Mouse (Mus musculus) bone marrow macrophage, adult 2 months (primary cell): ENCODE data around the gene Mfsd5.

ENCODE experiments used
- CTCF ChIP-seq: IDR thresholded peaks from 2 replicates; pipeline ENCODE4 v1.5.1; 2012; ENCODE audit warnings: low read depth, mild to moderate bottlenecking, low read length, moderate library complexity
- POLR2A ChIP-seq: IDR thresholded peaks from 2 replicates; pipeline ENCODE4 v1.6.1; 2012; ENCODE audit warnings: mild to moderate bottlenecking, low read depth, low read length, borderline replicate concordance

DNA sequence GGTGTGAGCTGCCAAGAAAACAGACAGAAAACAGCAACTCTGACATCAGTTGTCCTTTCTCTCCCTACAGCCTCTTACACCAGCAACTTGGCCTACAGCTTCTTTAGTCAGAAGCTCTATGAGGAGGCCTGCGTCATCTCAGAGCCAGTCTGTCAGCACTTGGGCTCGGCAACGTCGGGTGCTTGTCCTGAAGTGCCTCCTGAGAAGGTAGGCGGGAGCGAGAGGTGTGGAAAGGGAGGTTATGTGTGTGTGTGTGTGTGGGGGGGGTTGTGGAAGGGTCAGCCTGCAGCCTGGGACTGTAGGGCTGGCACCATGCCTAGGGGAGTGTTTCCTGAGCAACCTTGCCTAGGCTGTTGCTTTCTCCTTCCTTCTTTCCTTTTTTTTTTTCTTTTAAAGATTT, 23.3 kb downstream of the Mfsd5 start:
- TF ChIP-seq CTCF, result no peak
- no peak for TF ChIP-seq POLR2A
